Mouse (Mus musculus): ENCODE measurements around the gene Hivep3.

DNA sequence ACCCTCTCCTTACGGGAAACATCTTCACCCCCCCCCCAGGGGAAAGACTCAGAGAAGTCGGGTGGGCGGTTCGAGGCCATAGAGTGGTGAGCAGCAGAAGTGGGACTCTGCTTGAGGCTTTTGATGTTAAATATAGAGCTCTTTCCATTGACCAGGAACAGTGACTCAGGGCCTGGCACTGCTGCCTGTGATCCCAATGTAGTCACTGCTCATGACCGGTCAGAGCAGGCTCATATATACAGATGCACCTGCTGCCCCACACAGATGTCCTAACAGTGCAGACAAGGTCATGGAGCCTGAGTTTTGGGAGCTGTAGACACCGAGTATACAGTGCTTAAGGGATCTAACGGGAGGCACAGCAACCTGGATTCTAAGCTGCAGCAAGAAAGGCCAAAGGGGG is 312.3 kb downstream of the Hivep3 start:
- TF ChIP-seq POLR2A (IDR thresholded peaks at IDR 0.05; ENCODE audit: control insufficient read depth, low read depth, low read length) (no peak), CTCF (IDR thresholded peaks at IDR 0.05; ENCODE audit: control insufficient read depth, insufficient read depth, insufficient replicate concordance, low read depth, low read length) (no peak)
